Mouse (Mus musculus) G1E (cell line): ENCODE results near the gene Hist1h2ad. TPM values are rescaled to one million over a fixed set of nuclear protein-coding genes. Genes with fewer than 3 reads are reported as not detected.
"Not testable (repeated sequence)": the region's sequence is repeated elsewhere in the genome, so short reads cannot be mapped to it uniquely, and the experiment has no call there.

Source experiments
- ATAC-seq: 2 replicates; pipeline ENCODE4 v1.8.0; 2016; ENCODE audit warnings: mild to moderate bottlenecking; ENCODE audit not compliant: insufficient number of reproducible peaks, poor library complexity, low FRiP score, severe bottlenecking; ENCODE audit errors: extremely low read depth
- DNase-seq: peaks from one replicate; pipeline ENCODE4 v3.0.0; 2012; ENCODE audit warnings: low spot score
- H3K27me3 ChIP-seq: 2 replicates; pipeline ENCODE4 v1.6.1; 2012; ENCODE audit warnings: mild to moderate bottlenecking, low read length, inconsistent platforms; ENCODE audit not compliant: insufficient read depth
- H3K36me3 ChIP-seq: replicated peaks from 2 replicates; pipeline ENCODE3; 2012; ENCODE audit warnings: mild to moderate bottlenecking, inconsistent platforms
- H3K4me1 ChIP-seq: 2 replicates; pipeline ENCODE4 v1.6.1; 2012; ENCODE audit warnings: low read depth, low read length, inconsistent platforms, mixed read lengths; ENCODE audit not compliant: insufficient read depth
- H3K4me3 ChIP-seq: 2 replicates; pipeline ENCODE4 v1.5.1; 2012; ENCODE audit warnings: low read depth, mild to moderate bottlenecking, inconsistent platforms, low read length, moderate library complexity, mixed read lengths
- H3K9me3 ChIP-seq: replicated peaks from 2 replicates; pipeline ENCODE4 v1.6.1; 2012; ENCODE audit warnings: inconsistent platforms
- CTCF ChIP-seq: IDR thresholded peaks from 2 replicates; pipeline ENCODE4 v1.5.1; 2012; ENCODE audit warnings: low read depth, low read length, inconsistent platforms, mixed read lengths
- GATA1 ChIP-seq: IDR thresholded peaks from 2 replicates; pipeline ENCODE4 v1.6.1; 2012; ENCODE audit warnings: borderline replicate concordance, low read length, inconsistent platforms, mixed read lengths
- GATA2 ChIP-seq: IDR thresholded peaks from 2 replicates; pipeline ENCODE4 v1.6.1; 2012; ENCODE audit warnings: low read depth, low read length, inconsistent platforms, borderline replicate concordance
- POLR2AphosphoS5 ChIP-seq: IDR thresholded peaks from 2 replicates; pipeline ENCODE4 v1.6.1; 2012; ENCODE audit warnings: low read depth, low read length, inconsistent platforms; ENCODE audit not compliant: insufficient replicate concordance
- TAL1 ChIP-seq: conservative IDR thresholded peaks from 2 replicates; pipeline ENCODE4 v1.6.1; 2012; ENCODE audit warnings: low read depth, low read length, inconsistent platforms, mixed read lengths
- polyA plus RNA-seq: library from polyadenylated mRNA; stranded (reverse); fragments of >175 nt; gene quantifications from 2 replicates; pipeline ENCODE4 v1.2.3, GENCODE M21; 2012
- total RNA-seq, 2 experiments: library from RNA; stranded (forward) in 1 of 2; stranded (reverse) in 1 of 2; fragments of 200-1000 nt in 1 of 2; fragments of >200 nt in 1 of 2; fragmentation: Nextera tagmentation in 1 of 2; gene quantifications; 2 replicates each; pipeline ENCODE4 v1.2.3; 2014 to 2017

Gene Hist1h2ad
- total and polyA plus RNA-seq, 3 experiments: 2.3 to 491 (median 7.3) TPM

DNA sequence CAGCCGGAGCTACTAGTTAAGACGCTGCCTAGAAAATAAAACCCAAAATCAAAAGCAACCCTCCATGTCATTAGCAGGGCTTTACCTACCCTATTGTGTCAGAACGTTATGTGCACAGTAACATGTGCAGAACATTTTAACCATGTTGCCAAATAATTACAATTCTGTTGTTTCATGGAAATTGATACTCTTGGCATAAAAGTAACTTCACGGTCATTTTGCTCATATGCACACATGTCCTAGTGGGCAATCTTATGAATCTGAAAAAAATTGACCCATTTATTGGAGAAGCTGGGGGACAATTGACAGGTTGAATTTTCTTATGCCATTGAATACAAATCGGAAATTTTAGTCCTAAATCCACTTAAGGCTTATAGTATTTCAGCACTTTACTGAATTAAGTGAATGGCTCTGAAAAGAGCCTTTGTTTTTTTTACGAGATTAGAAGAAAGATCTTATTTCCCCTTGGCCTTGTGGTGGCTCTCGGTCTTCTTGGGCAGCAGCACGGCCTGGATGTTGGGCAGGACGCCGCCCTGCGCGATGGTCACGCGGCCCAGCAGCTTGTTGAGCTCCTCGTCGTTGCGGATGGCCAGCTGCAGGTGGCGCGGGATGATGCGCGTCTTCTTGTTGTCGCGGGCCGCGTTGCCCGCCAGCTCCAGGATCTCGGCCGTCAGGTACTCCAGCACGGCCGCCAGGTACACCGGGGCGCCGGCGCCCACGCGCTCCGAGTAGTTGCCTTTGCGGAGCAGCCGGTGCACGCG is 3.7 kb upstream of the Hist1h2ad start:
- H3K4me3 ChIP-seq: peak overlapping the region; percentile 58; the same call in 1 of the 2 replicates
- peak; percentile 99 for TF ChIP-seq POLR2AphosphoS5
- H3K9me3 ChIP-seq, DNase-seq, ATAC-seq, H3K36me3 ChIP-seq, H3K27me3 ChIP-seq: not testable (repeated sequence)
- peaks cover 13% of the 10 kb centered on the region for H3K4me1 ChIP-seq

- ATAC-seq: peak; percentile 75
- TF ChIP-seq GATA1 (no peak), GATA2 (no peak), TAL1 (no peak), CTCF (no peak), POLR2AphosphoS5 (no peak; the same call in 1 of the 2 replicates)
- H3K36me3 ChIP-seq: no peaks in the 10 kb centered on the region
- no peaks in the 10 kb centered on the region for H3K9me3 ChIP-seq
- peak; percentile 56 for DNase-seq
- H3K27me3 ChIP-seq: no peaks in the 10 kb centered on the region
- H3K4me1 ChIP-seq: peaks cover 13% of the 10 kb centered on the region; the same call in 1 of the 2 replicates
- peak within 1 kb of the TSS; percentile 64; the same call in 1 of the 2 replicates for H3K4me3 ChIP-seq
Observed at GRCm38 (mm10) chr13:23571022-23571503, 3.1 kb upstream of the Hist1h2ad start, which contains the start of the genes Hist1h2ae and Hist1h2bg. Gene Hist1h2ae, minus strand, starts transcription at chr13:23571220. Gene Hist1h2bg, plus strand, starts transcription at chr13:23571396.

DNA sequence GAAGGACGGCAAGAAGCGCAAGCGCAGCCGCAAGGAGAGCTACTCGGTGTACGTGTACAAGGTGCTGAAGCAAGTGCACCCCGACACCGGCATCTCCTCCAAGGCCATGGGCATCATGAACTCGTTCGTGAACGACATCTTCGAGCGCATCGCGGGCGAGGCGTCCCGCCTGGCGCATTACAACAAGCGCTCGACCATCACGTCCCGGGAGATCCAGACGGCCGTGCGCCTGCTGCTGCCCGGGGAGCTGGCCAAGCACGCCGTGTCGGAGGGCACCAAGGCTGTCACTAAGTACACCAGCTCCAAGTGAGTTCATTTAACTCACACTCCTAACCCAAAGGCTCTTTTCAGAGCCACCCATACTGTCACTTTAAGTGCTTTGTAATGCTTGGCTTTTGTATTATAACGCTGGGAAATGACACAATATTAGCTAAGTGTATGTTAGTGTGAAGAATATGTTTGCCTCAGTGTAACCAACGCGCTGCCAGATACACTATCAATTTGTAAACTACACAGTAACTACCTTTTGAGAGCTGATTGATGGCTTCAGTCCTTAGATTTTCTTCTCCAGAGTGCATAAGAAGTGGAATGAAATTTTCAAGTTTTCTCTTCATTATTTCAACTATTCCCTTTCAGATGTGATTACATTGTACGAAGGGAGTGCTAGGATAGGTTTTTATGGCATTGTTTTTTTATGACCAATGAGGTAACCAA is 2.5 kb upstream of the Hist1h2ad start:
- peaks cover 18% of the 10 kb centered on the region for H3K4me1 ChIP-seq
- peak; percentile 95; the same call in 1 of the 2 replicates for TF ChIP-seq POLR2AphosphoS5
- H3K36me3 ChIP-seq, H3K27me3 ChIP-seq, H3K9me3 ChIP-seq, ATAC-seq, DNase-seq: not testable (repeated sequence)
- H3K4me3 ChIP-seq: peak overlapping the region; percentile 64; the same call in 1 of the 2 replicates

DNA sequence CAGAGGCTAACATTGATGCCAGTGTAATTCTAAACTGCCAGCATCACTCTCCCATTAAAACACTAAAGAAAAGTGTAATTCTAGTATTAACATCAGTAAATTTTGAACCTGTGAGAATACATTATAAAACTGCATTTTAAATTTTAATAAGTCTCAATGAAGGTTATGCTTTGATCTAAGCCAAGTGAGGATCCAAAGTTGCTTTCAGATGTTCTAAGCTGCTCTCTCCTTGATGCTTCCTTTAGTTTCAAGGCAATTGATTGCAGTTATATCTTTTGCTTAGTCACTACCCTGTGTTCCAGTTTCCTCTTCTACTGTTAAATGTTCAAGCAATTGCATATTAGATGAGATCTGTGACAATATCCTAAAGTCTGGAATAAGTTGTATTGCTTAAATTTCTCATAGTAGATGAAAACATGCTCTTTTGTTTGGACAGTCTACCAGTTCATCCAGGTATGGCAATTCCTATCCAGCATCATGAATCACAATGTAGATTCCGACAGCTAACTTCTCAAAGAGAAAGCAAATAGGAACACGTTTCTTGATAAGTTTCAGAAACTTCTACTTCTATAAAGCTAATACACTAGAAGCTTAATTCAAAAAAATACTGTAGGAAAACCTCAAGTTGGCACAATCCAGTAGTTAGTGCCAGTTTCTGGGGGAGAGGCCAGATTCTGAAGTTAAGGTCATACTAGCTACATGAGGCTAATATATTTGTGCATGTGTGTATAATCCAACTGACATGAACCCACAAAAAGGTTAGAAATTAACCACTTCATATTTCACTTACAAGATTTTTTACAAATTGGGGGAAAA is 1.8 kb upstream of the Hist1h2ad start:
- DNase-seq: no peak
- no peaks in the 10 kb centered on the region for H3K9me3 ChIP-seq
- no peak for TF ChIP-seq GATA2
- peak; percentile 97; the same call in 1 of the 2 replicates for TF ChIP-seq POLR2AphosphoS5
- peaks cover 26% of the 10 kb centered on the region for H3K4me1 ChIP-seq
- no peaks in the 10 kb centered on the region for H3K27me3 ChIP-seq
- peak overlapping the region; percentile 15; the same call in 1 of the 2 replicates for H3K4me3 ChIP-seq
- no peak for ATAC-seq
- H3K36me3 ChIP-seq: no peaks in the 10 kb centered on the region

DNA sequence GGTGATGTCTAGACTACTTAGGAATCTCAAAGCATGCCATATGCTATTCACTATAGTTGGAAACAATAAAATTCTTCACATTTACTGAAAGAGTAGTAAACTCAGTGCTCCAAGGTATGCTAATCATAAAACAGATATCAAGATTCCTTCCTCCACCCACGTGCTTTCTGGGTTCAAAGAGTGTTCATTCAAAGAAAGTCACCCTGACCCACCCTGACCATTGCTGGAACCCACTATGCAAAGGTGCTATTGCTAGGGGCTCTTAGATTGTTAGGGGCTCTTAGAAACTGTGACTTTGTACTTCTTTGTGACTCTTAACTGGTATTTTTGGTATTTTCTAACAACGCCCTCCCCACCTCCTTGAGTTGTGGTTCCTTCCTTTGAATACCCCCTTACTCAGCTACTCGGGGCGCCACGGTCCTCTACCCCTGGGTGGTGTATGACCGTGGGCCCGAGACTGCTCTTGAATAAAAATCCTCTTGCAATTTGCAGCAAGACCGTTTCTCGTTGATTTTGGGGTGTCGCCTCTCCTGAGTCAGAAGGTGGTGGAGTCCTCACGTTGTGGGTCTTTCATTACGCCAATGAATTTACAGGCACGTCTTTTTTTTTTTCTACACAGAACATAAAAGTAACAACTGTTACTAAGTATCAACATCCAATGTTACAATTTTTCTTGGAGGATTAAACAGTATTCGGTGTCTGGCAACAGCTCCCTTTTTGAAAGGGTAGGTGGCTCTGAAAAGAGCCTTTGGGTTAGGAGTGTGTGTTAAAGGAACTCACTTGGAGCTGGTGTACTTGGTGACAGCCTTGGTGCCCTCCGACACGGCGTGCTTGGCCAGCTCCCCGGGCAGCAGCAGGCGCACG is 915 bp upstream of the Hist1h2ad start:
- Histone ChIP-seq H3K4me3 (peak overlapping the region; percentile 64; the same call in 1 of the 2 replicates), H3K4me1 (peaks cover 23% of the 10 kb centered on the region)
- ATAC-seq, H3K36me3 ChIP-seq, H3K27me3 ChIP-seq, DNase-seq, H3K9me3 ChIP-seq: not testable (repeated sequence)
